Mouse (Mus musculus) forebrain, embryonic 14.5 days (tissue): ENCODE measurements around the gene Mettl7b. TPM values are rescaled to one million over a fixed set of nuclear protein-coding genes. Genes with fewer than 3 reads are reported as not detected.

ENCODE experiments used
- ATAC-seq: fragments of 200-750 bp; cut with Nextera tagmentation; 2 replicates; pipeline ENCODE4 v1.8.0; 2017; ENCODE audit warnings: mild to moderate bottlenecking, moderate library complexity
- DNase-seq: peaks from one replicate; pipeline ENCODE4 v3.0.0-alpha.2; 2015; ENCODE audit warnings: low spot score
- H3K27ac ChIP-seq: fragments of 300-500 bp; sonication (generic); 2 replicates; pipeline ENCODE4 v1.5.1; 2014; ENCODE audit warnings: low read depth, mild to moderate bottlenecking, control low read depth, low read length, moderate library complexity
- H3K27me3 ChIP-seq: fragments of 300-500 bp; sonication (generic); replicated peaks from 2 replicates; pipeline ENCODE4 v1.6.1; 2014; ENCODE audit warnings: low read length, control low read depth, mixed read lengths; ENCODE audit not compliant: control insufficient read depth, insufficient read depth
- H3K36me3 ChIP-seq: fragments of 300-500 bp; sonication (generic); 2 replicates; pipeline ENCODE4 v1.6.1; 2014; ENCODE audit warnings: low read length, control low read depth; ENCODE audit not compliant: control insufficient read depth, insufficient read depth
- H3K4me1 ChIP-seq: fragments of 300-500 bp; sonication (generic); 2 replicates; pipeline ENCODE4 v1.6.1; 2014; ENCODE audit warnings: antibody characterized with exemption, low read length, control low read depth; ENCODE audit not compliant: control insufficient read depth, insufficient read depth
- H3K4me2 ChIP-seq: fragments of 300-500 bp; sonication (generic); 2 replicates; pipeline ENCODE4 v1.6.1; 2014; ENCODE audit warnings: mild to moderate bottlenecking, control low read depth, low read length
- H3K4me3 ChIP-seq: fragments of 300-500 bp; sonication (generic); 2 replicates; pipeline ENCODE4 v1.5.1; 2014; ENCODE audit warnings: low read depth, low read length, control low read depth
- H3K9ac ChIP-seq: fragments of 300-500 bp; sonication (generic); 2 replicates; pipeline ENCODE4 v1.6.1; 2014; ENCODE audit warnings: mild to moderate bottlenecking, low read length, control low read depth, moderate library complexity
- H3K9me3 ChIP-seq: fragments of 300-500 bp; sonication (generic); replicated peaks from 2 replicates; pipeline ENCODE4 v1.6.1; 2016; ENCODE audit warnings: low read length, control low read depth, mixed read lengths; ENCODE audit not compliant: control insufficient read depth
- WGBS: fragments of 180-500 bp; shearing (Covaris S2); extraction: QIAGEN DNeasy Blood & Tissue Kit; methylation state at CpG from one replicate; pipeline ENCODE4 v1.1.7; 2014; 5-methylcytosine and 5-hydroxymethylcytosine counted together
- polyA plus RNA-seq: library from polyadenylated mRNA; unstranded; fragments of >200 nt; fragmentation: Nextera tagmentation; extraction: Ambion mirVana; gene quantifications from 2 replicates; pipeline ENCODE4 v1.2.1, GENCODE M21; 2014

The Mettl7b gene
- polyA plus RNA-seq, 1 experiment from 2014 or later, result not detected

GRCm38 (mm10) chr10:128909567-128910028 is 51.2 kb downstream of the Mettl7b start:
- H3K36me3 ChIP-seq, result no peaks in the 10 kb centered on the region
- peak; percentile 78 for DNase-seq
- WGBS, result under 1% methylated on average over 29 of the region's 41 CpGs
- H3K9me3 ChIP-seq, result no peaks in the 10 kb centered on the region
- H3K4me3 ChIP-seq, result peak overlapping the region; percentile 70
- H3K27ac ChIP-seq, result 0 out of 2 replicates have a peak overlapping the region, but pooled peaks have one; percentile 27
- H3K27me3 ChIP-seq, result no peaks in the 10 kb centered on the region; the same call in 1 of the 2 replicates
- peak overlapping the region; percentile 83 for H3K4me2 ChIP-seq
- H3K4me1 ChIP-seq, result no peaks in the 10 kb centered on the region
- peak overlapping the region; percentile 84 for H3K9ac ChIP-seq
- ATAC-seq, result peak; percentile 68

- DNase-seq, result no peak
- Histone ChIP-seq H3K9me3 (no peaks in the 10 kb centered on the region), H3K4me2 (peak overlapping the region; percentile 83), H3K27me3 (no peaks in the 10 kb centered on the region; the same call in 1 of the 2 replicates), H3K27ac (0 out of 2 replicates have a peak overlapping the region, but pooled peaks have one; percentile 18), H3K9ac (peak overlapping the region; percentile 84; the same call in 1 of the 2 replicates), H3K36me3 (no peaks in the 10 kb centered on the region), H3K4me1 (no peaks in the 10 kb centered on the region), H3K4me3 (peak overlapping the region; percentile 70)
- WGBS, result 64% methylated on average over 13 of the region's 13 CpGs
- ATAC-seq, result no peak
Observed at GRCm38 (mm10) chr10:128908778-128909448, 51.9 kb downstream of the Mettl7b start.

Other genes starting within 250 kb of the Mettl7b start
- gene Dgka, start 216.1 kb downstream of the Mettl7b start, polyA plus RNA-seq, result 3.8 and 4.5 TPM in 2 replicates
- 48.4 and 55.4 TPM in 2 replicates for gene Pym1, start 213.1 kb downstream of the Mettl7b start, polyA plus RNA-seq
- 0.37 and 0.62 TPM in 2 replicates for gene Mmp19, start 170.1 kb downstream of the Mettl7b start, polyA plus RNA-seq
- 40.6 and 47.6 TPM in 2 replicates for gene Dnajc14, start 156.9 kb downstream of the Mettl7b start, polyA plus RNA-seq
- 7.3 and 8.2 TPM in 2 replicates for gene Tmem198b, start 156.6 kb downstream of the Mettl7b start, polyA plus RNA-seq
- 218 and 228 TPM in 2 replicates for gene Sarnp, start 143.7 kb downstream of the Mettl7b start, polyA plus RNA-seq
- 30.9 and 44.3 TPM in 2 replicates for gene Ormdl2, start 139.3 kb downstream of the Mettl7b start, polyA plus RNA-seq
- gene Gdf11, start 69.3 kb downstream of the Mettl7b start, polyA plus RNA-seq, result 6.0 and 6.3 TPM in 2 replicates
- gene Cd63, start 60.0 kb downstream of the Mettl7b start, polyA plus RNA-seq, result 122 and 126 TPM in 2 replicates
- gene Rdh5, start 38.1 kb downstream of the Mettl7b start, polyA plus RNA-seq, result 8.8 and 9.9 TPM in 2 replicates
- gene Bloc1s1, start 37.0 kb downstream of the Mettl7b start, polyA plus RNA-seq, result 244 and 295 TPM in 2 replicates
- 1.3 and 1.8 TPM in 2 replicates for gene Itga7, start 27.2 kb downstream of the Mettl7b start, polyA plus RNA-seq
- gene Olfr9, start 28.4 kb upstream of the Mettl7b start, polyA plus RNA-seq, result not detected in 2 replicates
- not detected in 2 replicates for gene Olfr763, start 49.8 kb upstream of the Mettl7b start, polyA plus RNA-seq
- gene Olfr764-ps1, start 78.9 kb upstream of the Mettl7b start, polyA plus RNA-seq, result not detected in 2 replicates
- not detected in 2 replicates for gene Olfr765, start 89.0 kb upstream of the Mettl7b start, polyA plus RNA-seq
- not detected in 2 replicates for gene Olfr766-ps1, start 108.0 kb upstream of the Mettl7b start, polyA plus RNA-seq
- not detected in 2 replicates for gene Olfr767, start 121.9 kb upstream of the Mettl7b start, polyA plus RNA-seq
- not detected in 2 replicates for gene Olfr768, start 138.4 kb upstream of the Mettl7b start, polyA plus RNA-seq
- not detected in 2 replicates for gene Olfr769, start 156.9 kb upstream of the Mettl7b start, polyA plus RNA-seq
- gene Olfr770, start 178.0 kb upstream of the Mettl7b start, polyA plus RNA-seq, result not detected in 2 replicates
- gene Olfr771, start 203.8 kb upstream of the Mettl7b start, polyA plus RNA-seq, result not detected in 2 replicates
- not detected in 2 replicates for gene Olfr772, start 216.9 kb upstream of the Mettl7b start, polyA plus RNA-seq
- not detected in 2 replicates for gene Olfr773, start 226.4 kb upstream of the Mettl7b start, polyA plus RNA-seq